Mouse (Mus musculus) brain, embryonic 14.5 days (tissue): Measurements from ENCODE around the gene Atrip.

ENCODE experiments used
- CTCF ChIP-seq: fragments of 200-500 bp; IDR thresholded peaks from 2 replicates; pipeline ENCODE4 v1.5.1; 2012; ENCODE audit warnings: inconsistent platforms, mild to moderate bottlenecking, moderate library complexity, borderline replicate concordance; ENCODE audit not compliant: insufficient read depth, insufficient read length; ENCODE audit errors: extremely low read depth
- POLR2A ChIP-seq: fragments of 200-500 bp; IDR thresholded peaks from 2 replicates; pipeline ENCODE4 v1.6.1; 2012; ENCODE audit warnings: mild to moderate bottlenecking, inconsistent platforms, borderline replicate concordance; ENCODE audit not compliant: poor library complexity, insufficient read depth, insufficient read length, severe bottlenecking; ENCODE audit errors: extremely low read depth

DNA sequence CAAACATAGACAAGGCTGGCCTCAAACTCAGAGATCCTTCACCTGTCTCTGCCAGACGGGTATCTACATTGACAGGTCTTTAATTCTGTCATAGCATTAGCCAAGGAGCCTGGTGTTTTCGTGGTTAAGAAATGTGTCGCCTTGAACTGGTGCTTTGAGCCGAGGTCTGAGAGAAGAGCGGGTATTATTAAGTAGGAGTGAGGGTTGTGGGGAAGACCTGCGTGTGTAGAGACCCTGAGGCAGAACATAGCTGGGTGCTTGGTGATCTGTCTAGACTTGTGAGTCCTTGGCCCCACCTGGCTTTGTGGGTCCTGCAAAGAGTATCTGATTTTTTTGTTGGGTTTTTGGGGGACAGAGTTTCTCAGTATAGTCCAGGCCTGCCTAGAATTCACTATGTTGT lies 20.1 kb downstream of the Atrip start:
- TF ChIP-seq CTCF (no peak), POLR2A (no peak)
